Mouse (Mus musculus) MEL (cell line): ENCODE data around the gene Gm4553.

Experiments used
- CTCF ChIP-seq, 3 experiments: IDR thresholded peaks in 2 of 3; conservative IDR thresholded peaks in 1 of 3; 2 replicates each; pipeline ENCODE4 v1.5.1; 2011 to 2012; ENCODE audit warnings: low read length in 3 of 3, low read depth in 2 of 3, mild to moderate bottlenecking in 2 of 3, improper control_type of control experiment in 1 of 3, inconsistent platforms in 1 of 3, mixed read lengths in 1 of 3, moderate library complexity in 1 of 3; ENCODE audit not compliant: control insufficient read depth in 1 of 3, insufficient read depth in 1 of 3, poor library complexity in 1 of 3, severe bottlenecking in 1 of 3
- ETS1 ChIP-seq: IDR thresholded peaks from 2 replicates; pipeline ENCODE4 v1.6.1; 2012; ENCODE audit warnings: low read depth, mild to moderate bottlenecking, inconsistent platforms, low read length, improper control_type of control experiment, moderate library complexity
- HCFC1 ChIP-seq: IDR thresholded peaks from 2 replicates; pipeline ENCODE4 v1.6.1; 2012; ENCODE audit warnings: low read depth, mild to moderate bottlenecking, inconsistent platforms, low read length, improper control_type of control experiment, moderate library complexity
- JUND ChIP-seq: IDR thresholded peaks from 2 replicates; pipeline ENCODE4 v1.6.1; 2011; ENCODE audit warnings: low read depth, mild to moderate bottlenecking, improper control_type of control experiment, low read length
- MAFK ChIP-seq: IDR thresholded peaks from 2 replicates; pipeline ENCODE4 v1.6.1; 2011; ENCODE audit warnings: low read depth, mild to moderate bottlenecking, low read length, improper control_type of control experiment, borderline replicate concordance
- MEF2A ChIP-seq: IDR thresholded peaks from 2 replicates; pipeline ENCODE4 v1.6.1; 2014; ENCODE audit warnings: low read depth, mild to moderate bottlenecking, inconsistent platforms, low read length, improper control_type of control experiment; ENCODE audit not compliant: poor library complexity, insufficient replicate concordance, severe bottlenecking; ENCODE audit errors: extremely low read depth
- POLR2A ChIP-seq, 2 experiments: IDR thresholded peaks; 2 replicates each; pipeline ENCODE4 v1.6.1; 2011 to 2012; ENCODE audit warnings: low read length in 2 of 2, mild to moderate bottlenecking in 2 of 2, control low read depth in 1 of 2, improper control_type of control experiment in 1 of 2, low read depth in 1 of 2, moderate library complexity in 1 of 2; ENCODE audit not compliant: control insufficient read depth in 1 of 2, insufficient read depth in 1 of 2, poor library complexity in 1 of 2
- POLR2AphosphoS2 ChIP-seq: IDR thresholded peaks from 2 replicates; pipeline ENCODE4 v1.6.1; 2011; ENCODE audit warnings: low read length, improper control_type of control experiment
- SIN3A ChIP-seq: IDR thresholded peaks from 2 replicates; pipeline ENCODE4 v1.6.1; 2012; ENCODE audit warnings: low read length, improper control_type of control experiment, inconsistent platforms
- SMC3 ChIP-seq: IDR thresholded peaks from 2 replicates; pipeline ENCODE4 v1.6.1; 2011; ENCODE audit warnings: low read depth, low read length, improper control_type of control experiment
- TAL1 ChIP-seq: IDR thresholded peaks from 2 replicates; pipeline ENCODE4 v1.6.1; 2012; ENCODE audit warnings: mild to moderate bottlenecking, inconsistent platforms, low read length, moderate library complexity, mixed read lengths
- TBP ChIP-seq: IDR thresholded peaks from 2 replicates; pipeline ENCODE4 v1.8.0; 2011; ENCODE audit warnings: low read depth, low read length, improper control_type of control experiment

DNA sequence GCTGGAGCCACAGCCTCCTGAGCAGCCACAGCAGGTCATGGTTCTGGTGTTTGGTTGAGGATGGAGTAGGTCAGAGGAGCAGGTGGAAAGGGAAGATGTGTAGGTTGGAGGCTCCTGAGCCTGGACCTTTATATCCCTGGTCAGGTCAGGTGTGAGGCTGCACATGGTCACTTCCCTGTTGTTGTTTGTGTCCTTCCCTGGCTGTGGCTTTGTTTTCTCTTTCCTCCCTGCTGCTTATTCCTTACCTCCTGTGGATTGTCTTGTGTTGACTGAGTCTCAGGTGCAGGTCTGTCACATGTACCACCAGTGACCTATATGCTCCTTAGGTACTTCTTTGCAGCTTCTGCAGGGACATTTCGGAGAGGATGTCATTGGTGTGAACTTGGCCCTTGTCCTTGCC, 21.0 kb downstream of the Gm4553 start, which contains the start of gene Gm45337:
- TF ChIP-seq TAL1: no peak
- TF ChIP-seq SIN3A: no peak
- no peak for TF ChIP-seq HCFC1
- TF ChIP-seq JUND: no peak
- TF ChIP-seq MEF2A: no peak
- no peak for TF ChIP-seq POLR2AphosphoS2
- TF ChIP-seq TBP: no peak
- no peak for TF ChIP-seq POLR2A (IDR thresholded peaks at IDR 0.05; ENCODE audit: control insufficient read depth in 1 of 2, insufficient read depth in 1 of 2, low read depth in 1 of 2, low read length in 2 of 2, poor library complexity in 1 of 2)
- TF ChIP-seq CTCF (IDR thresholded peaks at IDR 0.05 in 2 of 3, conservative IDR thresholded peaks at IDR 0.05 in 1 of 3; ENCODE audit: control insufficient read depth in 1 of 3, insufficient read depth in 1 of 3, low read depth in 2 of 3, low read length in 3 of 3, poor library complexity in 1 of 3, severe bottlenecking in 1 of 3): no peak
- no peak for TF ChIP-seq MAFK
- no peak for TF ChIP-seq SMC3
- no peak for TF ChIP-seq ETS1
